Mouse (Mus musculus) large intestine, adult 2 months (tissue): ENCODE results near the gene Pgam2. TPM values are rescaled to one million over a fixed set of nuclear protein-coding genes. Genes with fewer than 3 reads are reported as not detected.

Experiments
- DNase-seq: peaks from one replicate; pipeline ENCODE4 v3.0.0-alpha.2; 2012; ENCODE audit warnings: low read depth, low spot score
- WGBS: fragments of 180-500 bp; shearing (Covaris S2); methylation state at CpG from one replicate; pipeline ENCODE4 v1.1.7; 2018; 5-methylcytosine and 5-hydroxymethylcytosine counted together
- polyA plus RNA-seq: library from polyadenylated mRNA; depleted of rRNA; stranded (reverse); fragments of >200 nt; gene quantifications from 2 replicates; pipeline ENCODE4 v1.2.3, GENCODE M21; 2012; rRNA removed

The Pgam2 gene
- polyA plus RNA-seq: 0.91 and 1.3 TPM in 2 replicates

DNA sequence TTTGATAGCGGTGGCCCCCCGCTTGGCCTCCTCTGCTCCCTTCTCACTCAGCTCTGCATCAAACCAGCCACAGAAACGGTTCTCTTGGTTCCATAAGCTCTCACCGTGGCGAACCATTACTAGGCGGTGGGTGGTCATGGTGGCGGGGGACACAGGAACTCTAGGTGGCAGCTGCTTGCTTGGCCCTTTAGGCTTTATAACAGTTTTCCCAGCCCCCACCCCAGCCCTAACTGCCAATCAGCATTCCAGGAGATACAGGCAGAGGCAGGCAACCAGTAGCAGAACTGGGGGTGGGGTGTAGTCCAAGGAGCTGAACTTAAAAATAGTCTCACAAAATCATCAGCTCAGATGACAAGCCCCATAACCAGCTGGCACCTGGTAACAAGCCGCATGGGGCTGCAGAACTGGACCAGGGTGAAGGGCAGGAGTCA lies at the start of gene Pgam2:
Gene Pgam2 (minus strand): TSS at position 183 of the 431 bp plus-strand sequence.
- DNase-seq: no peak
- WGBS: 59% methylated on average over 8 of the region's 8 CpGs

DNA sequence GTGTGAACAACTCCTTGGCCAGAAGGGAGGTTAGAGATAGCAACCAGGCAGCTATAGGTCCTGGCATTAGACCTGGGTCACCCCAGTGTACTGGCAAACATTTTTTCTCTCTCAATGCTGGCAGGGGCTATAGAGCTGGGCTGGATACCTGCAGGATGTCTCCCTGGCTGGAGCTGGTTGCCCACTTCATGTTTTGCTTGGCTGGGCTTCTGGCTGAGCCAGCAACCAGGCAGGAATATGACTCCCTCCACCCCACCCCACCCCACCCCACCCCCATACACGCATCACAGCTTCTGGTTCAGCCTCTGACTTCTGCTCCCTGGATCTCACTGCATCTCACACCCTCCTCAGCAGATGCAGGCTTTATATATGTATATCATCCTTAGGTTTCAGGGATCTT lies 48.8 kb upstream of the Pgam2 start:
- DNase-seq: no peak
- 28% methylated on average over 1 of the region's 1 CpGs for WGBS

DNA sequence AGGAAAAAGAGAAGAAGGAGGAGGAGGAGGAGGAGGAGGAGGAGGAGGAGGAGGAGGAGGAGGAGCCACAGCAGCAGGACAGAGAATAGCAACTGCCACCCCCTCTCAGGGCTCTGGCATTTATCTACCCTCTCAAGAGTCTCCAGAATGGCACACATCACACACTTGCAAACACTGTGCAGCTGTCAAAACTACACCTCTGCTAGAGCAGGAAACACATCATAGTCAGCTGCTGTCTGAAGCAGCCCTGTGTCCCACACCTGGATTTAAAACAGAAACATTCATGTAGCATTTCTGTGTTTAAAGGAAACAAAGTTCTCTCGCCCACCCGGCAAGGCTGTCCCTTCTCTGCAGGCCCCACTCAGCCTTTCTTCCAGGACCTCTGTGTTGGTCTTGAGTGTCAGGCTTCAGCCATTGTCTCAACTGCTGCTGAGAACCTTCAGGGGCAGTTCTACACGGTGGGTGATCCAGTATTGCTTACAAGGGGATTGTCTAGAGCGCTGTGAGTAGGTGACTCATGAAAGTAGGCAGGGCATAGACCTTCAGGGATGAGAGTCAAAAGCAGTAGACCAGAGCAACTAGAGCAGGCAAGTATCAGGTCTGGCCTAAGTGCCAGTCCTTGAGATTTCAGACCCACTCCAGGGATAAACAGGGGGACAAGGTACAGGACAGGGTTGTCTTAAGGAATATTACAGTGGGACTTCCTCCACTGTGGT lies 47.6 kb upstream of the Pgam2 start:
- 52% methylated on average over 4 of the region's 4 CpGs for WGBS
- DNase-seq: no peak

DNA sequence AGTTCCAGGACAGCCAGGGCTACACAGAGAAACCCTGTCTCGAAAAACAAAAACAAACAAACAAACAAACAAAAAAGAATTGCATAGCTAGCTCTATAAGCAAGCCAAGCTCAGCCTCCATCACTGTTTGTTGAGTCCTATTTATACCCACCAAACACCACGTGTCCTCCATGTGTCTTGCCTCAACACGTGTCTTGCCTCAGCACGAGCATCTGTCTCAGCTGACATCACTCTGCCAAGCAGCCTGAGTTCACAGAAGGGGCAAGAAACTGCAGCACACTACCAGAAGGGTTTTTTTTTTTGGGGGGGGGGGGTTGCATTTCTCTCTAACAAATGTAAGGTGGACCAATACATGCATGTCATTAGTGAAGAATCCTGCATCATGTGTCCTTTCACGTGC lies 46.9 kb upstream of the Pgam2 start:
- DNase-seq: no peak
- WGBS: 62% methylated on average over 5 of the region's 5 CpGs

DNA sequence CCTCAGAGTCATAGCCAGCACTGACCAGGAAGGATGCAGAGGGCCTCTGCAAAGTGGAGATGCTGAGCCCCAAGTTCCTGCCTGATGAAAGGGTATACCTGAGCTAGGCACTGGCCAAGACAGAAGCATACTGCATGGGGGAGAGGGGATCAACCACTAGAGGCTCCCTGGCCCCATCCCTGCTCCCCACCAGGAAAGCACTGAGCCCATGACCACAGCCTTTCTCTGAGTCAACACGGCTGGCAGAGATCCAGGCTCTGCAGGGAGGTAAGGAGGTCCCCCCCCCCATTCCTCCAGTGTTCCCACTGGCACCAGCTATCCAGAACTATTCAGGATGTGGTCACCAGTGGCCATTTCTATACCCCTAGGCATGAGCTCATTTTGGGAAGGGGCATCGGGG lies 45.8 kb upstream of the Pgam2 start:
- WGBS: 59% methylated on average over 2 of the region's 2 CpGs
- DNase-seq: no peak

DNA sequence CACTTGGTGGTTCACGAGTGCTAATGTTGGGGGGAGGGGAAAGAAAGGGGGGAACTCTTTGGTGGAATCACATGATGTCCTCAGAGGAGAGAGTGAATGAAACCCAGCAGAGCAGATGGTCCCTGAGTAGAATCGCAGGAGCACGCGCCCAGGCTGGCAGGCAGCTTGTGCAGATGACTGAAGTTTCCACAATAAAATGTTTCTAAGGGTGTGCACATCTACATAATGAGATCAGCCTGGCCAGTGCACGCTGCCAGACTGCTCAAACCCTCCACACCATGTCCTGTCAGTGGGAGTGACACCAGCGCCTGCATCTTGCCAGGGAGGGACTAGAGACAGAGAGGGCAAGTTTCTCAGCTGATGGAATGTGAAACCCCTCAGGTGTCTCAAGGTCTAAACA lies 45.2 kb upstream of the Pgam2 start:
- DNase-seq: no peak
- WGBS: 34% methylated on average over 6 of the region's 6 CpGs

DNA sequence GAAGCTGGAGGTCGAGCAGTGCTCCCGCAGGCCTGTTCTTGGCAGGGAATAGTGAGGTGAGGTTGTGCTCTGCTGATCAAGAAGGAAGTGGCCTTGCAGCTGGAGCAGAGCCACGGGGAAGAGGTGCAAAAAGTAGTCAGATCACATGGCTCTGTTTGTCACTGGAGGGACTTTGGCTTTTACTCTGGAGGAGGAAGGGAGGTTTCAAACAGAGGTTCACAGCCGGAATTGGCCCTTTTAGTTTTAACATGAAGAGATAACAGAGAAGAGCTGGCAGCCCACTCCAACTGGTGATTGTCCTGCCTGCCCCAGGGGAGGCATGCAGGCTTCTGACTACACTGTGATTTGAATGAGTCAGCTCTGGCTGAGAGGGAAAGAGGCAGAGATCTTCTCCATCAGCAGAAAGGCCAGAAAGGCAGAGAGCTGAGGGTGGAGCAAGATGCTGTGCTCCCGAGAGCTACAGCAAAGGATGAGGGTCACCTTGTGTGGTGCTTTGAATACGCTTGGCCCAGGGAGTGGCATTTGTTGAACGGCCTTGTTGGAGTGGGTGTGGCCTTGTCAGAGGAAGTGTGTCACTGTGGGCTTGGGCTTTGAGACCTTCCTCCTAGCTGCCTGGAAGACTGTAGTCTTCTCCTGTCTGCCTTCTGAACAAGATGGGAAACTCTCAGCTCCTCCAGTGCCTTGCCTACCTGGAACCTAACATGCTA lies 43.3 kb upstream of the Pgam2 start:
- WGBS: 21% methylated on average over 7 of the region's 7 CpGs
- DNase-seq: peak; percentile 55

DNA sequence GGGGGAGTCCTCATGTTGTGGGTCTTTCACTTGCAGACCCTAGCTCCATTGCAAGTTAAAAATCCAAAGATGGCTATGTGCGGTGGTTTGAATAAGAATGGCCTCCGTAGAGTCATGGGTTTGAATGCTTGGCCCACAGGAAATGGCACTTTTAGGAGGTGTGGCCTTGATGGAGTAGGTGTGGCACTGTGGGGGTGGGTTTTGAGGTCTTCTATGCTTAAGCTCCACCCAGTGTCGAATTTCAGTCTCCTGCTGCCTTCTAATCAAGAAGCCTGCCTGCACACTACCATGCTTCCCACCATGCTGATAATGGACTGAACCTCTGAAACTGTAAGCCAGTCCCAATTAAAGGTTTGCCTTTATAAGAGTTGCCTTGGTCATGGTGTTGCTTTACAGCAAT lies 39.6 kb upstream of the Pgam2 start:
- DNase-seq: no peak
- WGBS: 82% methylated on average over 3 of the region's 3 CpGs

DNA sequence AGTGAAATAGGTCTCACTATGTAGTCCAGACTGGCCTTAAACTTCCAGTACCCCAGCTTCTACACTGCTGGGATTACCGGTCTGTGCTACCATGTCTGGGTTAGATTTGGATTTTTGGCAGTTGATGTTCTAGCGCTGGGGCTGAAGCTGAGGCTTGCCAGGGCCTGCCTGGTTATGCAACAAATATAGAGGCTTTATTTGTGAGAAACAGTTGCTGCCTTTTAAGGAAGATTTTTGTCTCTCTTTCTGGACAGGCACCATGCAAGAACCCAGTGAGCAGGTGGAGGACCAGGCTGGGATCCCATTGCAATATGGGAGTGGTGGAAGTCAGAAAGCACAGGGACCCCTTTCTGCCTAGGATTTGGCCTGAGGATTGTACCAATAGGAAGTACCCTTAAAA lies 38.2 kb upstream of the Pgam2 start:
- no peak for DNase-seq
- WGBS: 85% methylated on average over 2 of the region's 2 CpGs

DNA sequence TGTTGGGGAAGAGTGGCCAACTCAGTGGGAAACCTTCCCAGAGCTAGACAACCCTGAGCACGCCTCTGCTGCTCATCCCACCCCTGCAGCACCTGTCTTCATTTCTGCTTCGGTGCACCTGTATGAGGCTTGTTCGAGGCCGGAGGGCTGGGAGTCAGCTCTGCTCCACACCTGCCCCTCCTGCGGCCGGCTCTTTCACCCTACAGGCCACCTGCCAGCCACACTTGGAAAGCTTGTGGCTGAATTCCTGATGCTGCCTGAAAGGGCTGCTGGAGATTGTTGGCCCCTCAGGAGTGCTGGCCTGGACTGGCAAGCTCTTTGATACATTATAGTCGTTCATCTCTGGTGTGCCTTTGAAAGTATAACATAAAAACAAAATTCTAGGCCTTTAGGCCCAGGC lies 36.8 kb upstream of the Pgam2 start:
- DNase-seq: no peak
- 87% methylated on average over 7 of the region's 7 CpGs for WGBS

DNA sequence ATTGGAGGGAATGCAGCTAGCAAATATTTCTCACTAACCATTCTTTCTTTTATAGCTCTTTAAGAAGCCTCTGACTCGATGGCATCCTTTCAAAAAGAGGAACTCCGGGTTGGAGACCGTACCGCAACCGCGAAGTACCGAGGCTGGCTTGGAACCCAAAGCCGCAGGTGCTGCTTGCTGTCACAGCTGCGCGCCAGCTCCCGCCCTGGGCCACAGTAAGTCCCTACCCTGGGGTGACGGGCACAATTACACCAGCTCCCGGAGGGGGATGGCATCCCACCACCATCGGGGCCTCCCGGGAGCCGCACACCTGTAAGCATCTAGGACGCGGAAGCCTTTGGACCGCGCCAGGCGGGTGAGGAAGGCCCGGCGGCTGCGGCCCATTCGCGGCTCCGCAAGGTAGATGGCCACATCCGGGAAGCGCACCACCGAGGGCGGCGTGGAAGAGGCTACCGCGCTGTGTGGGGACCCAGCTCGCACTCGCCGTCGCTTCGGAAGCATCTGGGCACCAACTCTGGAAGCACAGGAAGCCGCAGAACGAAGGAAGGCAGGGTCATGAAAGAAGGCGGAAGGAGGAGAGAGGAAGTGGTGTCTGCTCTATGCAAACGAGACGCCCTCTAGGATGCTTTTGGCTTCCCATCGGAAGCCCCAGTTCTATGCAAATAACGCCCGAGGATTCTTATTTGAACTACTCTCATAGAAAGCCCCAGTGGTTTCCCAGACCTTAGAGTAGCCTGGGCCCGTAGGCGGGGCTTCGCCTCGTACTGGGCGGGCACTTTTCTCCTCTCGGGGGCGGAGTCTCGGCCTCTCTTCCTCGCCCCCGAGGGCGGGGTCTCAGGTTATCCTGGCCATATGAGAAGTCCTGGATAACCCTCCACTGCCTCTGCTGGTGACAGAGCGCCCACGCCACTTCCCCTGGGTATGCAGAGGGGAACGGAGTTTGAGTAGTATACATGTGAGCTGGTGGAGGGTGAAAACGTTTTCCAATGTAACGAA lies 34.0 kb upstream of the Pgam2 start, which contains the start of gene Polm:
Gene Polm (minus strand): TSS at position 766 of the 996 bp plus-strand sequence.
- WGBS: under 1% methylated on average over 63 of the region's 63 CpGs
- peak; percentile 93 for DNase-seq

DNA sequence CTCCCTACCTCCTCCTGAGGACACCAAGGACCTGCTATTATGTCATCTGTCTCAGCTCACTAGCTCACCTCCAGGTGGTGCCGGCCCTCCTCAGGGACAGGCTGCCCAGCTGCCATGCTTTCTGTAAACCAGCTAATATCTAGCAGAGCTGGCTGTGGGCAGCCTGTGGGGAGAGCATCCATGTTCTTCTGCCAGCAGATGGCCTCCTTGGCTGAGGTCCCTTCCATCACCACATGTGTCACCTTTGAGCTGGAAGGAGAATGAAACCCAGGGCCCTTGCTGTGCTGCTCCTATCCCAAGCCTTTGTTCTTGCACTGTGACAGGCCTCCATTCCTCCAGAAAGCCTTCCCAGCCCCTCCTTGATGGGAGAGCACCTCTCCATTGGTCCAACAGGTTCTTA lies 32.6 kb upstream of the Pgam2 start:
- WGBS: 57% methylated on average over 1 of the region's 1 CpGs
- DNase-seq: no peak

DNA sequence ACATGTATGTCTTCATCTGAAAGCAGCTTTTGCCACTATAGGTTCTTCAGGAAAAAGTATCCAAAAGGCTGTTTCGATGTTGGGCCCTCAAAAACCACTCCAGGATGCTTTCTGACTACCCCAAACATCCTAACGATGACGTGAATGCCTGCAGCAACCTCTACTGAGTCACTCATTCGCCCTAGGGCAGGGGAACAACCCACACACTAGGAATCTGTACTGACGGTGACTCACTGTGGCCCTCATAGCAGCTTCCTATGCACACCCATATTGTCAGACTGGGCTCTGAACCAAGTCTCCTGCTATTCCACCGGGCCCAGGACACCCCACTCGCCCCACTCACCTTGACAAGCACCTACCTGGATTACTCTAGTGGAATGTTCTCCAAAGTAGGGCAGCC lies 31.5 kb upstream of the Pgam2 start:
- no peak for DNase-seq
- WGBS: 85% methylated on average over 7 of the region's 7 CpGs

DNA sequence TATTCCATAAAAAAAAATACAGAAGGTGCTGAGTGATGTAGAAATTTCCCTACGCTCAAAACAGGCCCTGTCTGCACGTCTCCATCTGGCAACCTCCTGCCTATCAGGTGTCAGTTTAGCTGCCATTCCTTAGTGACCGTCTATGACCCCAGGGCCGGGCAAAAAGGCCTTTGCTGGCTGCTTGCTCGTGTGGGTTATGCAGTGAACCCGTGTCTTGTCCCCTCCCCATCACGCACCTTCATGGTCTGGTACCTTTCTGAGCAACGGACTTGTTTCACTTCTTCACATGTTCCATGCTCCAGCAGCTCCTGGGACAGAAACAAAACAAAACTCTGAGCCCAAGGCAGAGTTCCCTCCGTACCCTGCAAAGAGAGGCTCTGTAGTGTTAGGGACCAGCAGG lies 31.0 kb upstream of the Pgam2 start:
- WGBS: 92% methylated on average over 9 of the region's 9 CpGs
- DNase-seq: no peak

DNA sequence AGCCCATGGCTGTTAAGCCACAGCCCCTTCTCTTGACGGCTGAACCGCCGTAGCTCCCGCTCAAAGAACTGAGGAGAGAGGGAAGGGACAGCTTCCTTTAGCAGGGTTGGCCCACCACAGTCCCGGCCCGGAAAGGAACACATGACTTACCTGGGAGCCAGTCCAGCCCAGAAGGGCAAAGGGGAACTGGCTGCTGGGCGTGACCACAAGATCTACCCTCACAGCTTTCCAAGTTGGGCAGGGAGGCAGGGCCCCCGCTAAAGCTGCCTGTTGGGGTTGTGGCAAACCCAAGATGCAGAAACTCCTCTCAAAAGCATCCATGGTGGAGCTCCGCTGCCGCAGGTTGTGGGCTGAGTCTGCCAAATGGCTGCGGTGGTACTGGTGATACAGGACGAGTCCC lies 25.8 kb upstream of the Pgam2 start:
- 76% methylated on average over 12 of the region's 12 CpGs for WGBS
- no peak for DNase-seq

DNA sequence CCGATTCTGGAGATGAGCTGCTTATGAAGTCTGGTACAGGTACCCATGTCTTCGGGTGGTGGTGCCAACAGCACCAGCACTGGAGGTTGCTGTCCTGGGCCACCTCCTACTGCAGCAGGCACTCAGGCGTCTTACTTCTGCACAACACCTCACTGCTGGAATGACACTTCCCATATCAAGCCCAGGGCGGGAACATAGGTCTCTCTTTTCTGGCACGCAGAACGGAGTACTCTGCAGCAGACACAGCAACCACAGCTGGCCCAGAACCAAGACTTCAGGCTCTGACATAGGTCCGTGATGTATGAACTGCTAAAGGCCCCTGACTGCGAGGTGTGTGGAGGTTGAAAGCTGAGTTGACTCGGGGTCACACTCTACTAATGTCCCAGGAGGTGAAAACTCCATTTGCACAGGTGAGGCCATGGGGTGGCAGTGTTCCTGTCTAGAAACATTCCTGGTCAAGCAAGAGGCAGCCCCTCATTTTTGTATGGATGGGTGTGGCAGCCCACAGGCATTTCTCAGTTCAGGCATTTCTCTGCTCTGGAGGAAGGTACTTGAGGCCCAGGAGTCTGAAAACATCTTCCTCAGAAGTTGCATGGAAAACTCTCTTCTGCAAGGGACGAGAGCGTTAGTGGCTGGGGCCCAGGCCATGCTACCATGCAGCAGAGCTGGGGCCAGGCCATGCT lies 25.1 kb upstream of the Pgam2 start:
- WGBS: 87% methylated on average over 11 of the region's 11 CpGs

DNA sequence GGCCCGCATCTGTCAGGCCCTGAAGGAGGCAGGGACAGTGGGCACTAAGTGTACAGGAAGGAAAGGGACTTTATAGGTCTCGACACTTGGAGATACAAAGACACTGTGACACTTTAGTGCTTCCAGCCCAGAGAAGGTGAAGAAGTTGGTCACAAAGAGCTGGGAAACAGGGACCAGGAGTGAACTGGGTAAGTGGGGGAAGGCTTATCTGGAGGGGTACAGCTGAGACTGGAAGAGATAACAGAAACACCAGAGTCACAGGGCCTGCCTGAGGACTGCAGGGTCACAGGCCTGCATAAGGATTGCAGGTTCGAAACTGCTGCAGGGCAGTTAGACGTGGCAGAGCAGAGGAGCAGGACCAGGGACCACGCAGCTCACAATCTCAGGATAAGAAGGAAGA lies 24.4 kb upstream of the Pgam2 start:
- no peak for DNase-seq
- WGBS: 90% methylated on average over 5 of the region's 5 CpGs

More for the DNA sequence above, 25.1 kb upstream of the Pgam2 start:
- DNase-seq: no peak

DNA sequence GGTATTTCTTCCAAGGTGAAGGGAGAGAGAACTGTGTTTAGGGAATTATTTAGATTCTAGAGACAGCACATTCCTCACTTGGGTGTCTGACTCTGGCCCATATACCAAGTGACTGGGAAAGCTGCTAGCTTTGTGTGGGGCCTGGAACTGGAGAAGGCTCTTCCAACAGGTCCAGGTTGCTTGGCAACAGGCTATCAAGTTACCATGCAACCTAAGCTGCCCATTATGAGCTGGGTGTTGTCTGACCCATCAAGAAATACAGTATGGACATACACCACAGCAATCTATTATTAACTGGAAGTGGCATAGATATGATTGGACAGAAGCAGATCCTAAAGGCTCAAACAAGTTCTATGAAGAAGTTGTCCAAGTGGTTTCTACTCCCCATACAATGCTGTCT lies 21.9 kb upstream of the Pgam2 start:
- DNase-seq: no peak

DNA sequence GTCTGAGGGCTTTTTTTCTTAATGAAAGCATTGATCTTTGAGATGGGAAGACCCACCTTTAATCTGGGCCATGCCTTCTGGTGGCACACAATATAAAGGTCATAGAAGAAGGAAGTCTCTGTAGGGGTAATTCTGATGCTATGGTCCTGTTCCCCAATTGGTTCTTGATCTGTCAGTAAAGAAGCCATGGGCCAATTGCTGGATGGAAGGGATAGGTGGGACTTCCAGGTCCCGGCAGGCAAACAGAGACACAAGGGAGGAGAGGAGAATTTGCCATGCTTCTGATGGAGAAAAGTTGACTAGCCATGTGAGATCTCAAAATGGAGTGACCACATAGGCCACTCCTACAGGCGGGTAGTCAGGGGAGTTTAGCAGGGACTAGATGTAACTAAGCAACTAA lies 15.7 kb upstream of the Pgam2 start:
- WGBS: 65% methylated on average over 2 of the region's 2 CpGs
- DNase-seq: no peak

DNA sequence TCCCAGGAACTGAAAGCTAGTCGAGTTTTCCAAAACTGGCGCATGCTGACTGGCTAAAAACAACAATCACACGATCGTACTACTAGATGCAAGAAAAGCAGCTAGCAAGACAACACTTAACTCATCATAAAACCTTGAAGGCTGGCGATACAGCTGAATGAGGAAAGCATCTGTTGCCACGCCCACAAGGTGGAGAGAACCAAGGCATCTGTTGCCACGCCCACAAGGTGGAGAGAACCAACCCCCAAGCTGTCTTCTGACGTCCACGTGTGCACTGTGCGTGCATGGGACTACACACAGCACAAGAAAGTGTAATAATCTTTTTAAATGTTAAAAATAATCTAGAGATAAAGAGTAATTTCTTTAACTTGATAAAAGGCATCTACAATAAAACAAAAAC lies 9.8 kb upstream of the Pgam2 start:
- WGBS: 45% methylated on average over 10 of the region's 10 CpGs
- DNase-seq: no peak
